ENCODE assay signal across 20 mouse cellular contexts in genomic region chr2:33978550-33978949, GRCm38 (mm10).
DNase-seq lines count a peak whose midpoint lies in the region; ATAC-seq and TF ChIP-seq lines count a peak whose summit lies in the region.
"Had no signal": no experiment of that assay in that cellular context is flagged by ENCODE, and none has a peak within 500 bp of the region (broad histone marks: within the 10 kb centered on the region; RNA-seq: fewer than 3 reads in every experiment).

No protein-coding gene starts in this region.

- H3K27ac ChIP-seq in neural tube, embryonic 13.5 days (replicated peaks): peak overlapping the region; percentile 42
- H3K27ac ChIP-seq in neural tube, embryonic 15.5 days (replicated peaks): no peak overlapping the region
- no peak overlapping the region for H3K27ac ChIP-seq in CH12.LX (ENCODE audit: insufficient read depth, low read depth)
- H3K27ac ChIP-seq: embryonic facial prominence, embryonic 15.5 days; forebrain, embryonic 10.5 days; heart, embryonic 13.5 days; hindbrain, embryonic 15.5 days had no signal

- no peak for TF ChIP-seq EP300 in CH12.LX (IDR thresholded peaks at IDR 0.05; ENCODE audit: low read length)

- no peak for TF ChIP-seq RAD21 in CH12.LX (IDR thresholded peaks at IDR 0.05; ENCODE audit: low read depth, low read length)

- no peak overlapping the region for H3K9ac ChIP-seq in neural tube, embryonic 13.5 days
- no peak overlapping the region for H3K9ac ChIP-seq in neural tube, embryonic 15.5 days (replicated peaks)
- no peak overlapping the region for H3K9ac ChIP-seq in CH12.LX (ENCODE audit: insufficient read depth, low read depth)
- H3K9ac ChIP-seq: embryonic facial prominence, embryonic 15.5 days; heart, embryonic 13.5 days; hindbrain, embryonic 15.5 days had no signal

- H3K79me2 ChIP-seq in CH12.LX (replicated peaks; ENCODE audit: control insufficient read depth, extremely low read depth, insufficient read depth, poor library complexity, severe bottlenecking): no peaks in the 10 kb centered on the region

- in situ Hi-C loops in CH12.LX (cut with MboI; ENCODE audit: low pct_ligation_motif_present, low pct_unique_long_range_greater_than_20kb, low sequenced_read_pairs): loop anchor here (10.0 kb wide), 1 partner anchor 234 kb away; no protein-coding TSS in a partner anchor

- TF ChIP-seq POLR2A in CH12.LX (IDR thresholded peaks at IDR 0.05; ENCODE audit: low read depth, low read length): no peak

- 90% methylated on average over 4 of the region's 4 CpGs for WGBS in neural tube, embryonic 13.5 days
- WGBS in neural tube, embryonic 15.5 days: 86% methylated on average over 4 of the region's 4 CpGs

- ATAC-seq in neural tube, embryonic 13.5 days (ENCODE audit: low read depth): no peak
- no peak for ATAC-seq in neural tube, embryonic 15.5 days (ENCODE audit: low FRiP score)
- peak; percentile 43 for ATAC-seq in granulocyte monocyte progenitor cell, adult 5-6 weeks (replicated peaks; ENCODE audit: poor library complexity, severe bottlenecking)
- ATAC-seq: CD4-positive, CD25-positive, alpha-beta regulatory T cell, adult 4 months; forebrain, embryonic 14.5 days had no signal

- no peaks in the 10 kb centered on the region for H3K27me3 ChIP-seq in neural tube, embryonic 13.5 days
- no peaks in the 10 kb centered on the region for H3K27me3 ChIP-seq in neural tube, embryonic 15.5 days (replicated peaks)
- peaks cover 4% of the 10 kb centered on the region for H3K27me3 ChIP-seq in CH12.LX (replicated peaks)
- H3K27me3 ChIP-seq: embryonic facial prominence, embryonic 15.5 days; hindbrain, embryonic 15.5 days had no signal

- H3K36me3 ChIP-seq in neural tube, embryonic 13.5 days: no peaks in the 10 kb centered on the region
- H3K36me3 ChIP-seq in neural tube, embryonic 15.5 days: no peaks in the 10 kb centered on the region
- H3K36me3 ChIP-seq in CH12.LX (replicated peaks in 1 of 2; ENCODE audit: control insufficient read depth in 1 of 2, insufficient read depth in 1 of 2, low read length in 1 of 2): no peaks in the 10 kb centered on the region
- H3K36me3 ChIP-seq: embryonic facial prominence, embryonic 15.5 days; forebrain, embryonic 10.5 days; heart, embryonic 13.5 days; hindbrain, embryonic 15.5 days had no signal

- H3K4me2 ChIP-seq in neural tube, embryonic 13.5 days: no peak overlapping the region
- H3K4me2 ChIP-seq in neural tube, embryonic 15.5 days: no peak overlapping the region
- H3K4me2 ChIP-seq in CH12.LX (ENCODE audit: insufficient read depth, low read depth, poor library complexity, severe bottlenecking): no peak overlapping the region
- H3K4me2 ChIP-seq: embryonic facial prominence, embryonic 15.5 days; heart, embryonic 13.5 days; hindbrain, embryonic 15.5 days had no signal

- TF ChIP-seq CTCF in CH12.LX (conservative IDR thresholded peaks at IDR 0.05 in 1 of 2, IDR thresholded peaks at IDR 0.05 in 1 of 2; ENCODE audit: low read depth in 2 of 2, low read length in 2 of 2): no peak

- dilution Hi-C loops in CH12.LX (cut with MboI; ENCODE audit: extremely low pct_ligation_motif_present, extremely low pct_unique_long_range_greater_than_20kb, low sequenced_read_pairs): no loop called here

- no peak overlapping the region for H3K4me3 ChIP-seq in neural tube, embryonic 13.5 days
- H3K4me3 ChIP-seq in neural tube, embryonic 15.5 days (replicated peaks): no peak overlapping the region
- no peak overlapping the region for H3K4me3 ChIP-seq in CH12.LX (replicated peaks in 1 of 3; ENCODE audit: low read depth in 2 of 3, low read length in 2 of 3, poor library complexity in 1 of 3)
- H3K4me3 ChIP-seq: embryonic facial prominence, embryonic 15.5 days; erythroblast, embryonic 14.5 days; forebrain, embryonic 10.5 days; heart, embryonic 13.5 days; hindbrain, embryonic 15.5 days had no signal

- peaks cover 32% of the 10 kb centered on the region for H3K4me1 ChIP-seq in neural tube, embryonic 13.5 days (replicated peaks)
- peaks cover 24% of the 10 kb centered on the region for H3K4me1 ChIP-seq in neural tube, embryonic 15.5 days
- peaks cover 0 to 8% of the 10 kb centered on the region in 2 experiments; a peak in 2 of 4 replicates for H3K4me1 ChIP-seq in CH12.LX (ENCODE audit: control insufficient read depth in 1 of 2, insufficient read depth in 2 of 2)
- H3K4me1 ChIP-seq: embryonic facial prominence, embryonic 15.5 days; heart, embryonic 13.5 days had no signal

- DNase-seq in 416B (ENCODE audit: low read depth): peak; percentile 68
- DNase-seq in CH12.LX (ENCODE audit: extremely low read depth): no peak
- no peak for DNase-seq in spleen, postnatal 10 days (ENCODE audit: low spot score in 2 of 2)
- no peak for DNase-seq in gastrocnemius, postnatal 25 days
- DNase-seq: adrenal gland, adult 2 months; adrenal gland, postnatal 25 days; B cell, adult 2 months; cerebellum, adult 2 months; embryo, embryonic 11 days; heart, postnatal 36 days had no signal

- H3K9me3 ChIP-seq in neural tube, embryonic 13.5 days: no peaks in the 10 kb centered on the region
- no peaks in the 10 kb centered on the region for H3K9me3 ChIP-seq in neural tube, embryonic 15.5 days (replicated peaks)
- no peaks in the 10 kb centered on the region for H3K9me3 ChIP-seq in CH12.LX (replicated peaks; ENCODE audit: low read length)
- H3K9me3 ChIP-seq: embryonic facial prominence, embryonic 15.5 days; forebrain, embryonic 10.5 days; heart, embryonic 13.5 days; hindbrain, embryonic 15.5 days had no signal

TF ChIP-seq in CH12.LX, 34 proteins besides CTCF, POLR2A, EP300 and RAD21:
- TF ChIP-seq POLR2AphosphoS2 (IDR thresholded peaks at IDR 0.05; ENCODE audit: low read depth, low read length): no peak
- TF ChIP-seq BHLHE40 (IDR thresholded peaks at IDR 0.05; ENCODE audit: low read depth, low read length): peak; percentile 49
